Mouse (Mus musculus) heart, postnatal 0 days (tissue): ENCODE measurements at regions not wholly inside any gene's neighbourhood (a gene's known extent, or its start where the extent isn't known, plus 50 kb on each side); places are given as distances from the start of the nearest gene placed in this dataset.
"Not testable (repeated sequence)": the region's sequence is repeated elsewhere in the genome, so short reads cannot be mapped to it uniquely, and the experiment has no call there.

Experiments used
- ATAC-seq: fragments of 200-750 bp; cut with Nextera tagmentation; 2 replicates; pipeline ENCODE4 v1.8.0; 2017; ENCODE audit warnings: low read depth, moderate number of reproducible peaks, moderate library complexity; ENCODE audit not compliant: insufficient read depth
- DNase-seq: peaks from one replicate; pipeline ENCODE4 v3.0.0-alpha.2; 2016; ENCODE audit warnings: low spot score
- H3K27ac ChIP-seq: fragments of 300-500 bp; sonication (generic); 2 replicates; pipeline ENCODE4 v1.5.1; 2014; ENCODE audit warnings: low read depth, mild to moderate bottlenecking
- H3K27me3 ChIP-seq: fragments of 300-500 bp; sonication (generic); 2 replicates; pipeline ENCODE4 v1.6.1; 2014; ENCODE audit warnings: low read length, mixed read lengths; ENCODE audit not compliant: control insufficient read depth, insufficient read depth
- H3K36me3 ChIP-seq: fragments of 300-500 bp; sonication (generic); replicated peaks from 2 replicates; pipeline ENCODE4 v1.6.1; 2014; ENCODE audit warnings: low read length, mixed read lengths; ENCODE audit not compliant: control insufficient read depth, insufficient read depth
- H3K4me1 ChIP-seq: fragments of 300-500 bp; sonication (generic); 2 replicates; pipeline ENCODE4 v1.6.1; 2014; ENCODE audit warnings: antibody characterized with exemption; ENCODE audit not compliant: control insufficient read depth, insufficient read depth
- H3K4me2 ChIP-seq: fragments of 300-500 bp; sonication (generic); 2 replicates; pipeline ENCODE4 v1.6.1; 2014; ENCODE audit warnings: low read depth, mild to moderate bottlenecking, low read length, moderate library complexity
- H3K4me3 ChIP-seq: fragments of 300-500 bp; sonication (generic); 2 replicates; pipeline ENCODE4 v1.5.1; 2014; ENCODE audit warnings: low read depth, low read length
- H3K9ac ChIP-seq: fragments of 300-500 bp; sonication (generic); replicated peaks from 2 replicates; pipeline ENCODE4 v1.6.1; 2014; ENCODE audit warnings: low read depth, low read length, mixed read lengths
- H3K9me3 ChIP-seq: fragments of 300-500 bp; sonication (generic); replicated peaks from 2 replicates; pipeline ENCODE4 v1.6.1; 2016; ENCODE audit warnings: low read length; ENCODE audit not compliant: control insufficient read depth
- CTCF ChIP-seq: IDR thresholded peaks from 2 replicates; pipeline ENCODE4 v1.5.1; 2016; ENCODE audit warnings: antibody characterized with exemption, control low read depth, low read depth
- EP300 ChIP-seq: IDR thresholded peaks from 2 replicates; pipeline ENCODE4 v1.6.1; 2016; ENCODE audit warnings: antibody characterized with exemption, low read depth
- WGBS: fragments of 180-500 bp; shearing (Covaris S2); extraction: QIAGEN DNeasy Blood & Tissue Kit; methylation state at CpG from one replicate; pipeline ENCODE4 v1.1.7; 2014; 5-methylcytosine and 5-hydroxymethylcytosine counted together

DNA sequence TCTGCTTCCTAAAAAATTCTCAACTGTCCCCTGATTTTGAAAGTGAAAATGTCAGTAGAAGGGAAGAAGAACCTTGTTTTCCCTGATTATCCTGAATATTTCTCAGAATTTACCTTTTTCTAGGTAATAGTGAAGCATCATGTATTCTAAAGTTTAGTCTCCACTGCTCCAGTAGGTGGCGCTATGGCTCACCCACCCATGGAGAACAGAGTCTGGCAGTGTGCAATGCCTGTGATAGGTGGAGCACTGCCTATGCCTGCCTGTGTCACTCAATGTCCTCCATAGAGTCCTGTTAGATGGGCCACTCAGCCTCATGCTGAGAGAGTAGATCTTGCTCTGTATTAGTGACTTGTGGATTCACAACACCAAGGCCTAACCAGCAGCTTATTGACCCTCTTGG lies 218.4 kb downstream of the Gm906 start:
- no peak overlapping the region for H3K27ac ChIP-seq
- no peaks in the 10 kb centered on the region for H3K27me3 ChIP-seq
- DNase-seq (no peak), ATAC-seq (no peak)
- no peak overlapping the region for H3K4me2 ChIP-seq
- no peak overlapping the region for H3K4me3 ChIP-seq
- WGBS, result 8% methylated on average over 1 of the region's 1 CpGs
- H3K36me3 ChIP-seq, result no peaks in the 10 kb centered on the region
- no peak overlapping the region for H3K9ac ChIP-seq
- H3K9me3 ChIP-seq, result no peaks in the 10 kb centered on the region
- H3K4me1 ChIP-seq, result no peaks in the 10 kb centered on the region
- no peak for TF ChIP-seq EP300
- TF ChIP-seq CTCF, result peak; percentile 15

DNA sequence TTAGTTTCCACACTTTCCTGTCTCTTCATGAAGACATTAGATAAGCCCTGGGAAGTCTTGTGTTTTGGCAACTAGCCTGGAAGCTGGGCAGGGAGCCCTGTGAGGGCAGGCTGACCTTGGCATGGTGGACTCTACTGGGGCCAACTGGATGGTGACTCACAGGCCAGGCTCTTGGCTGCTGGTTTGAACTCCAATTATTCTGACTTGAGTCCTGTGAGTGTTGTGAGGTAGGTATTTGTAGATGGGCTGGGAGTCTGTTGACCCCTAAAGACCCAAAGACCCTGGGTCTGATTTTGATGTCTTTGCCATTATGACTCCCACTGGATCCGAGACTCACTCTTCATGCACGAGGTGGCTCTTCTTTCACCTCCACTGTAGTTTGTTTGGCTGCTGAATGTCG lies 208.9 kb upstream of the Gm30302 start:
- H3K4me1 ChIP-seq, H3K9me3 ChIP-seq, ATAC-seq, DNase-seq, H3K9ac ChIP-seq, H3K4me2 ChIP-seq, H3K27me3 ChIP-seq, H3K4me3 ChIP-seq, H3K36me3 ChIP-seq, H3K27ac ChIP-seq: not testable (repeated sequence)
- WGBS, result 86% methylated on average over 3 of the region's 3 CpGs

DNA sequence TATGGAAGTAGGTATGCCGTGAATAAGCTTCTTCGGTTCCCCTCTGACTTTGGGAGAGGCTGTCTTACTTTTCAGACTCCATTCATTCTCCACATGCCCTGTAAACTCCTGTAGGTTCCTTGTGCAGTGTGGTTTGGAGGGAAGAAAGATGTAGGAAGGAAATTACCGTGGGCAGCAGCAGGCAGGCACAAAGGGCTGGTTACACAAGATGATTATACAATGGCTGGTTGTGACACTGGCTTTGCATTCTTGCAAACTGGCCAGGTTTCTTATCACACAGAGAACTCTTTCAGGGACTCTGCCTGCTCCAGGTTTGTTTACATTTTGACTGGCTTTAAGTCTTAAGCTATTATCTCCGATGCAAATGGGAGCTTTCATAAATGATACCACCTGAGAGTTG lies 167.3 kb upstream of the Gm30302 start:
- H3K27me3 ChIP-seq, H3K27ac ChIP-seq, ATAC-seq, H3K36me3 ChIP-seq, H3K4me1 ChIP-seq, H3K9ac ChIP-seq, H3K9me3 ChIP-seq, H3K4me2 ChIP-seq, H3K4me3 ChIP-seq, DNase-seq: not testable (repeated sequence)
- 62% methylated on average over 3 of the region's 4 CpGs for WGBS

DNA sequence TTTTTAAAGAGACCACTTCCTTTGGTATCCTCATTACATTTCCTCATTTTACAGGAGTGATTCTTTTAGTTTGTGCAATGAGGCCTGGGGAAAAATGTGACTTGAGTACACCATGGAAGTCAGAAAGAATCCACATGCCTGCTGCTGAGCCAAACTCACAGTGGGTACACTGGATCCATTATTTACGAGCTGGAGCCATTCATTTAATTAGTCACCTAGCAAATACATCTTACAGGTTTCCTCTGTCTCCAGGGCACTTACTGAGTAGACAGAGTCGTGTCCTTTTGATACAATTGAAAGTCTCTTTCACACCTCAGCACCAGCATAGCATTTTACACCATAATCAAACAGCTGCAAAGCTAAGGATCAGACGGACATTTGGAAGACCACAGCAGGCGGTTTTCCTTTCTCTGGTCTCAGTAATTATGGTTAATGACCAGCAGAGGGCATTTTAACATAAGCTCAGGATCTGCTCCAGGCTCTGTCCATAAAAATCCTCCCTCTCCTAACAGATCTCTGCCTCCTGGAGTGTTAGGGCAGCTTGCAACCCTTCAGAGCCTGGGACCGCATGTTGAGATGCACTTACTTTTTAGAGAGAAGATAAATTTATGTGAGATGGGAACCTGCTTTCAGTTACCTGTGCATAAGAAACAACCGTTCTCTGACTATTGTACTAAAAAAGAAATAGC lies 159.3 kb upstream of the Gm30302 start:
- H3K27me3 ChIP-seq, result not testable (repeated sequence)

DNA sequence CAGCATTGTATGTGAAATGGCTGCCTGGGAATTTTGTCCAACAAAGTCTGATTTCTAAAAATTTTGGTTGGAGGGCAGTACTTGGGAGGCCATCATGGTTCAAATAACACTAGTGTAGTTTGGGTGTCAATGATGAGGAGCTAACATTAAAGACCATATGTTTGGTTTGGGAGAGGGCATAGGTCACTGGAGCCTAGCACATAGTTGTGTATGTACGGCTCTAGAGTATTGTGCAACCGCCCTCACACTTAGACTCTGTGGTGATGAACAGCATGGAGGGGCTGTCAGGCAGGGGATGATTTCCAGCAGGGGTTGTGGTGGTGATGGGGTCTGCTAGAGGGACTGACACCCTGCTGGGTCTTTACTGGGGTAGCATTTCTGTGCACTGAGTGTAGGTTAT lies 117.0 kb upstream of the Gm30302 start:
- no peak overlapping the region for H3K4me3 ChIP-seq
- 80% methylated on average over 2 of the region's 2 CpGs for WGBS
- H3K36me3 ChIP-seq, result no peaks in the 10 kb centered on the region
- H3K4me2 ChIP-seq, result no peak overlapping the region
- H3K27ac ChIP-seq, result no peak overlapping the region
- TF ChIP-seq EP300 (no peak), CTCF (no peak)
- H3K4me1 ChIP-seq, result no peaks in the 10 kb centered on the region
- no peak overlapping the region for H3K9ac ChIP-seq
- DNase-seq, result no peak
- no peak for ATAC-seq
- no peaks in the 10 kb centered on the region for H3K9me3 ChIP-seq
- no peaks in the 10 kb centered on the region for H3K27me3 ChIP-seq

More for the DNA sequence above, 159.3 kb upstream of the Gm30302 start:
- H3K4me1 ChIP-seq, H3K9me3 ChIP-seq, H3K36me3 ChIP-seq, H3K9ac ChIP-seq, H3K4me3 ChIP-seq, H3K27ac ChIP-seq, ATAC-seq, H3K4me2 ChIP-seq: not testable (repeated sequence)
- DNase-seq, result peak; percentile 10
- TF ChIP-seq CTCF, result peak; percentile 28
- 16% methylated on average over 5 of the region's 6 CpGs for WGBS
